Mouse (Mus musculus) left cerebral cortex, postnatal 10 days (tissue): ENCODE data around the gene Kremen1. TPM values are rescaled to one million over a fixed set of nuclear protein-coding genes. Genes with fewer than 3 reads are reported as not detected.
A peak's percentile ranks its signal among the peaks of the same experiment; 100 is the strongest.

Experiments used
- DNase-seq, 2 experiments: peaks; one replicate each; pipeline ENCODE4 v3.0.0; 2021 to 2022; ENCODE audit warnings: low spot score in 2 of 2, mixed read lengths in 1 of 2; ENCODE audit errors: extremely low spot score in 1 of 2
- intact Hi-C: fragments of 180-260 bp; cut with DNase I; formaldehyde crosslinking; loops from one replicate; pipeline ENCODE4 v1.15.1; 2025
- total RNA-seq, 2 experiments: library from RNA; stranded (reverse); gene quantifications; 2 replicates each; pipeline ENCODE4 v1.2.3; 2021

Gene Kremen1
- total RNA-seq = 1 to 10 TPM; 9.2 to 9.5 TPM

GRCm38 (mm10) chr11:5261508-5262392 is at the start of gene Kremen1:
Gene Kremen1, minus strand, starts transcription at chr11:5261558.
- DNase-seq = peak; percentile 84 to 96
- intact Hi-C loops = loop anchor here (5.0 kb wide), 1 partner anchor 144 kb away; no protein-coding TSS in a partner anchor

- intact Hi-C loops = no loop called here
- no peak for DNase-seq
Measured at GRCm38 (mm10) chr11:5307024-5307905, 45.9 kb upstream of the Kremen1 start.

GRCm38 (mm10) chr11:5306017-5306416 is 44.7 kb upstream of the Kremen1 start:
- DNase-seq = no peak
- intact Hi-C loops = no loop called here

GRCm38 (mm10) chr11:5304526-5304925 is 43.2 kb upstream of the Kremen1 start:
- intact Hi-C loops = no loop called here
- no peak for DNase-seq

DNA sequence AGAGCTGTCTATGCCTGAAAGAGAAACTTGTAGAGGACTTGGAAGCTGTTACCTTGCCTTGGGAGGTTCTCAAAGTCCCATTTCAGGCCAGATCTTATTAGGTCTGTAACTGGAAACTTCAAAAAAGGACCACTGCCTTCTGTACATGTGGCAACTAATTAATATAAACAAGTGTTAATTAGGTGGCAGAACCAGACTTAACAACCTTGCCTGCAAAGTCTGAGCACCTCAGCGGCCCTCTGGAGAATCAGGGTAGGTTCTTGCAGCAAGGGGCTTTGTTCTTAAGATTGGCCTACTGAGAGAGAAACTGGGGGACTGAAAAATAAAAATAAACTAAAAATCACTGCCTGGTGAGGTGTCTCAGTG is 36.6 kb upstream of the Kremen1 start:
- no peak for DNase-seq
- intact Hi-C loops = loop anchor here (10.0 kb wide), 1 partner anchor 147 kb away; the partner anchor contains the start of gene Znrf3

DNA sequence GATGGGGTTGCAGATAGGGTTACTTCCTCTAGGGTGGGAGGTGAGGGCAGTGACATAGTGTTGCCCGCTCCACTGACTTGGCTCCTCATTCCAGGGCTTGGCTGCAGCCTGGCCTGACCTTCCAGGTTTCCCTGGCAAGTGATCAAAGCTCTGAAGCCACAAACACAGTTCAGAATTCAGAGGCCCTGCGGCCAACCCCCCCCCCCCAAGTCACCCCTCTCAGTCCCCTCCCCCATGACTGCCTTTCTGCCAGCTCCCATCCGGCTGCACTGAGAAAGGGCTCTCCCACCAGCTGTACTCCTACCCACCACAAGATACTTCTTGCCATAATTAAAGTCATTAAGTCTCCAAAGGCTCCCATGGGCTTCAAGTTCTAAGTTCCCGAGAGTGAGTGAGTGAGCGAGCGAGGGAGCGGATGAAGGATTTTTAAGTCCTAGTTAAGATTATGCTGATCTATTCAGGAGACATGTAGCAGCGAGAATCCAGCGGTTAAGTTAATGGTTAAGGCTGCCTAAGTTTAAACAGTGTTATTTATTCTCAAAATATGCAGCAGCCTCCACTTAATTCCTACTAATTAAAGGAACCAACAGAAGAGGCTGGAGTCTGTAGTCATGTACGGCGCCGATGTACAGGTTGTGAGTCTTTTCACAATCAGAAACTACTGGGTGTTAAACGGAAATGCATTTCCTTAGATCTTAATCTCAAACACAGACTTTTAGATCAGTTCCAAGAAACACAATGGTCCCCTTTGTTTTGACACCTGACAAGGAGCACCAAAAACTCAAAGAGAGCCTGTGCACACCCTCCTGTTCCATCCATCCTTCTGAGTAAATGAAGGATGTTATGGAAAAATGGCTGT is 36.0 kb upstream of the Kremen1 start:
- DNase-seq = peak in 1 of 2 experiments; percentile 83
- intact Hi-C loops = loop anchor here (10.0 kb wide), 1 partner anchor 147 kb away; the partner anchor contains the start of gene Znrf3

DNA sequence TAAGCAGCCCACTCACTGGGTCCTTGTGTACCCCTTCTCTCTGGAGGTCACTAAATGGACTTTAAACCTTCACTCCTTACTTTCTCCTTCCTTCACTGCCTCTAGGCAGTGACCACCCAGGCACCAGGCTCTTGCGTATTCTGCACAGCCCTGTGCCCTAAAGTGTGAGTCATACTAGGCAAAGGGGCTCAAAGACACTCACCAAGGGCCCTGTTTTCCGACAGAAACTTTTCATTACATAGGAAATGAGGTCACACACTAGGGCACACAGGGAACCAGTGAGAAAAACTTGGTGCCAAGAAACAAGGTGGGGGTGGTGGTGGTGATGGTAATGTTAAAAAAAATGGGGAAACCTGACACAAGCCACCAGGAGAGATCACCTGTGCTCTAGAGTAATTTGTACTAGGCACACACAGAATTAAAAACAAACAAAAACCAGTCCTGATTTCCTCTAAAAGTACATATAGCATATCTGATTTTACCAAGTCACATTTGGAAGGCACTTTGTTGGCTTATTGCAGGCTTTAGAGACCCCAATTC is 35.3 kb upstream of the Kremen1 start:
- intact Hi-C loops = loop anchor here (10.0 kb wide), 1 partner anchor 148 kb away; the partner anchor contains the start of gene Znrf3
- no peak for DNase-seq

GRCm38 (mm10) chr11:5294805-5295204 is 33.4 kb upstream of the Kremen1 start:
- intact Hi-C loops = loop anchor here (10.0 kb wide), 1 partner anchor 150 kb away; the partner anchor contains the start of gene Znrf3
- DNase-seq = no peak

- intact Hi-C loops = loop anchor here (2.0 to 10.0 kb wide), 2 partner anchors 154 to 184 kb away; partner anchors contain the start of gene Znrf3
- peak; percentile 53 to 54 for DNase-seq
Measured at GRCm38 (mm10) chr11:5290691-5291090, 29.3 kb upstream of the Kremen1 start.

- DNase-seq = no peak
- intact Hi-C loops = loop anchor here (2.0 to 10.0 kb wide), 2 partner anchors 155 to 185 kb away; partner anchors contain the start of gene Znrf3
Measured at GRCm38 (mm10) chr11:5289826-5290580, 28.6 kb upstream of the Kremen1 start.

GRCm38 (mm10) chr11:5283987-5284386 is 22.6 kb upstream of the Kremen1 start:
- DNase-seq = no peak
- intact Hi-C loops = no loop called here

DNA sequence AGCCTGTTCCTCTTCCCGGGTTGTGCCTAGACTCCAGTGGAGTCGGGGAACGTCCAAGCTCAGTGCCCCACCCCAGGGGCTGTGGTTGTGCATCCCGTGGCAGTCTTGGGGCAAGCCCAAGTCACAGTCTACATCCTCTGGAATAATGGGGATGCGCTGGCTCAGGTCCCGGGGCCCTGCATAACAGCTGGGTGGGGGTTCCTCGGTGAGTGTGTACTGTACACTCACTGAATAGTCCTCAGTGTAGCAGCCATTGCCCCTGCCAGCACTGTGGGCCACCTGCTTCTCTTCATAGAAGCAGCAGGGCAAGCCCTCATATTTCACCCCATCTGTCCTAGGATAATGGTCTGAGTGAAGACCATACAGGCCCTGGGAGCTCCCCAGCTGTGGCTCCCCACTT is 19.6 kb upstream of the Kremen1 start:
- peak in 1 of 2 experiments; percentile 49 for DNase-seq
- intact Hi-C loops = no loop called here

GRCm38 (mm10) chr11:5278463-5278862 is 17.1 kb upstream of the Kremen1 start:
- DNase-seq = no peak
- intact Hi-C loops = no loop called here

- no peak for DNase-seq
Measured at GRCm38 (mm10) chr11:5277307-5277971, 16.1 kb upstream of the Kremen1 start.

DNA sequence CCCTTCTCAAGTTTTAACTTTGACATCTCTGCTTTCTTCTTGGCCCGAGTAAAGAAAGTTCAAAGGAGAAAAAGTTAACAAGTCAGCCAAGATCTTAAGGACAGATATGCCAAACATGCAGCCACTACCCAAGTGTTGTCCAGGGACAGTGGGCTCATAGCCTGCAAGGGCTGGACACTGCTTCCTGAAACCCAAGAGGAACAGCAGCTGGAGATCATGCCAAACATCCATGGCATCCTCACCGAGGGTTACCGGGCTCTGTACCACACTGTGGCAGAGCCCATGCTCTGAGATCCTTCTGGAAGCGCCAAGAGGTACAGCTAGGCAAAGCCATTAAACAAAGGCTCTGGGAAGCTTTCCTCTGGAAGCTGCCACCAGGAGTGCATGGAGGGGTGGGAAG is 13.9 kb upstream of the Kremen1 start:
- intact Hi-C loops = no loop called here
- no peak for DNase-seq

More at GRCm38 (mm10) chr11:5277307-5277971, 16.1 kb upstream of the Kremen1 start:
- intact Hi-C loops = no loop called here

DNA sequence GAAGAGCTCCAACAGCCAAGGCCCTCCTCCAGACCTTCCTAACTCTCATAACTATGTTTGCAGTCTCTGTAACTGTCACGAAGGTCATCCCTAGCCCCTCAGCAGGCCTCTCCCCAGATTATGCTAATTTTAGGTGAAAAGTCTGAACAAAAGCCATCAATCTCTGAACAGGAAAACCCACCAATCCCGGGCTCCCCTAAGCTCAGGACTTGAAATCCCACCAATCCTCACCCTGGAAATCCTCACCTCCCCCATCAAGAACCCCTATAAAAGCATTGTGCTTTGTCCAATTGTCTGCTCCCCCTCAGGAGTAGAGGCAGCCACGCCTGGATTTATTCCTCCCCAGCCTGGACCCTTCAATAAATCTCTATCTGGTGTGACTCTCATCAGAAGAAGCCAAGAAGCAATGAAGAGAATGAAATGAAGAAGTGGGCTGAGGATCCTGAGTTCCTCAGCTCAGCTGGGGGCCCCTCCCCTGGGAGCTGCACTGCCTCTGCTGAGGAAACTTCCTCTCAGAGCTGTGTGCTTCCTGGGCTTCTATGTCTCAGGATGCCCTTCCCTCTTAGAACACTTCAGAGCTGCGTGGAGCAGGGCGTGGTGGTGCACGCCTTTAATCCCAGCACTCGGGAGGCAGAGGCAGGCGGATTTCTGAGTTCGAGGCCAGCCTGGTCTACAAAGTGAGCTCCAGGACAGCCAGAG is 11.3 kb upstream of the Kremen1 start:
- intact Hi-C loops = no loop called here
- DNase-seq = peak in 1 of 2 experiments; percentile 50
